Mouse (Mus musculus): Measurements from ENCODE around the gene Srbd1. TPM values are rescaled to one million over a fixed set of nuclear protein-coding genes. Genes with fewer than 3 reads are reported as not detected.

Gene Srbd1
- polyA plus RNA-seq, 1 experiment from 2014 or later = 13.3 TPM

- Histone ChIP-seq H3K9ac (ENCODE audit: low read depth, low read length) (no peak overlapping the region), H3K9me3 (ENCODE audit: control insufficient read depth, low read length) (no peaks in the 10 kb centered on the region), H3K4me3 (ENCODE audit: low read length) (no peak overlapping the region), H3K27ac (ENCODE audit: low read depth, low read length) (no peak overlapping the region), H3K36me3 (ENCODE audit: control insufficient read depth, insufficient read depth, low read length) (no peaks in the 10 kb centered on the region), H3K27me3 (replicated peaks; ENCODE audit: control insufficient read depth, insufficient read depth, low read length) (no peaks in the 10 kb centered on the region), H3K4me2 (ENCODE audit: low read length) (no peak overlapping the region), H3K4me1 (ENCODE audit: control insufficient read depth, insufficient read depth, low read depth, low read length) (no peaks in the 10 kb centered on the region; the same call in 1 of the 2 replicates)
- no peak for ATAC-seq
- WGBS = 91% methylated on average over 8 of the region's 8 CpGs
These were observed 170.4 kb downstream of the Srbd1 start for GRCm38 (mm10) chr17:85974591-85974990.

DNA sequence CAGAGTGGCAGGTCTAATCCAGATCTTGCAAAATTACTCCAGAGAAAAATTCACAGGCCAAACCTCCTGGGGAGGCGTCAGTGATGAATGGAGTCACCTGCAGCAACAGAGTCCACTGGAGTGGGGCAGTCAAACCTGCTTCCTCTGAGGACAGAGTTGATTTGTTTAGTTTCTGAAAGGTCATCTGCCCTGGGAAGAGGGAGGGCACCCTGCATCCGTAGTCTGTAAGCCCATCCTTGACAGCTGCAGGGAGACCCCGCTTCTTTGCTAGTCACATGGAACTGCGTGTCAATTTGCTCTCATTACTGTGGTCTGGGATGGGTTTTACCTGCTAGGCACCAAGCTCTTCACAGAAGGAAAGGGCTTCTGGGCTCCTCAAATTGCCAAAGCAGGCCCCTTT lies 173.9 kb downstream of the Srbd1 start:
- no peak overlapping the region for H3K4me2 ChIP-seq (ENCODE audit: low read length)
- no peak for ATAC-seq
- no peak overlapping the region for H3K27ac ChIP-seq (ENCODE audit: low read depth, low read length)
- H3K36me3 ChIP-seq (ENCODE audit: control insufficient read depth, insufficient read depth, low read length) = no peaks in the 10 kb centered on the region
- WGBS = 46% methylated on average over 4 of the region's 4 CpGs
- no peaks in the 10 kb centered on the region; the same call in 1 of the 2 replicates for H3K4me1 ChIP-seq (ENCODE audit: control insufficient read depth, insufficient read depth, low read depth, low read length)
- no peaks in the 10 kb centered on the region for H3K27me3 ChIP-seq (replicated peaks; ENCODE audit: control insufficient read depth, insufficient read depth, low read length)
- no peak overlapping the region for H3K9ac ChIP-seq (ENCODE audit: low read depth, low read length)
- H3K4me3 ChIP-seq (ENCODE audit: low read length) = no peak overlapping the region
- H3K9me3 ChIP-seq (ENCODE audit: control insufficient read depth, low read length) = no peaks in the 10 kb centered on the region

- no peaks in the 10 kb centered on the region for H3K27me3 ChIP-seq (replicated peaks; ENCODE audit: control insufficient read depth, insufficient read depth, low read length)
- H3K9ac ChIP-seq (ENCODE audit: low read depth, low read length) = no peak overlapping the region
- no peak for ATAC-seq
- H3K4me2 ChIP-seq (ENCODE audit: low read length) = no peak overlapping the region
- no peak overlapping the region for H3K4me3 ChIP-seq (ENCODE audit: low read length)
- H3K36me3 ChIP-seq (ENCODE audit: control insufficient read depth, insufficient read depth, low read length) = no peaks in the 10 kb centered on the region
- no peaks in the 10 kb centered on the region for H3K9me3 ChIP-seq (ENCODE audit: control insufficient read depth, low read length)
- H3K4me1 ChIP-seq (ENCODE audit: control insufficient read depth, insufficient read depth, low read depth, low read length) = peaks cover 2% of the 10 kb centered on the region; the same call in 1 of the 2 replicates
- no peak overlapping the region for H3K27ac ChIP-seq (ENCODE audit: low read depth, low read length)
- WGBS = 74% methylated on average over 6 of the region's 6 CpGs
These were observed 183.3 kb downstream of the Srbd1 start for GRCm38 (mm10) chr17:85961653-85962052.

DNA sequence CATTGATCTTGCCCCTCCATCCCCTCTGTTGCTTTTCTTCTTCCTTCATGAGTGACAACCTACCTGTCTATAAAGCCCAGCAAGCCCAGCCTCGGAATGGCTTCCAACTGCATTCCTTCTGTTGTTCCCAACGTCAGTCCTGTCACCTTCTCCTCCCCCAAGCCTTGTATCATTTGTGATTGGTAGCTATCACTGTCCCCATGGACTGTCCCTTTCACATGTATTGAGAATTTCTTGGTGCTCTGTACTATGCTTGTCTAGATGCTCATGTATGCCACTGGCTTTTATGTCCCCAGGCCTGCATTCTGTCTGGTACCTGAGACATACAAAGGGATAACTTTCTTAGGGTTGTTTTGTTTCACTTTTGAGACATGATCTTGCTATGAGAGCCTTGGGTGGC lies 193.2 kb downstream of the Srbd1 start:
- H3K9me3 ChIP-seq (ENCODE audit: control insufficient read depth, low read length) = no peaks in the 10 kb centered on the region
- H3K4me3 ChIP-seq (ENCODE audit: low read length) = no peak overlapping the region
- no peak for ATAC-seq
- WGBS = 71% methylated on average over 2 of the region's 2 CpGs
- H3K4me2 ChIP-seq (ENCODE audit: low read length) = no peak overlapping the region
- peaks cover 5% of the 10 kb centered on the region; the same call in 1 of the 2 replicates for H3K4me1 ChIP-seq (ENCODE audit: control insufficient read depth, insufficient read depth, low read depth, low read length)
- no peaks in the 10 kb centered on the region for H3K27me3 ChIP-seq (replicated peaks; ENCODE audit: control insufficient read depth, insufficient read depth, low read length)
- no peaks in the 10 kb centered on the region for H3K36me3 ChIP-seq (ENCODE audit: control insufficient read depth, insufficient read depth, low read length)
- H3K27ac ChIP-seq (ENCODE audit: low read depth, low read length) = no peak overlapping the region
- H3K9ac ChIP-seq (ENCODE audit: low read depth, low read length) = no peak overlapping the region

GRCm38 (mm10) chr17:85949919-85950505 lies 195.0 kb downstream of the Srbd1 start:
- no peak overlapping the region for H3K4me3 ChIP-seq (ENCODE audit: low read length)
- no peak overlapping the region for H3K4me2 ChIP-seq (ENCODE audit: low read length)
- H3K27me3 ChIP-seq (replicated peaks; ENCODE audit: control insufficient read depth, insufficient read depth, low read length) = no peaks in the 10 kb centered on the region
- no peak overlapping the region for H3K27ac ChIP-seq (ENCODE audit: low read depth, low read length)
- H3K9me3 ChIP-seq (ENCODE audit: control insufficient read depth, low read length) = no peaks in the 10 kb centered on the region
- WGBS = 14% methylated on average over 14 of the region's 14 CpGs
- H3K4me1 ChIP-seq (ENCODE audit: control insufficient read depth, insufficient read depth, low read depth, low read length) = peaks cover 5% of the 10 kb centered on the region; the same call in 1 of the 2 replicates
- H3K9ac ChIP-seq (ENCODE audit: low read depth, low read length) = no peak overlapping the region
- peak; percentile 69 for ATAC-seq
- no peaks in the 10 kb centered on the region for H3K36me3 ChIP-seq (ENCODE audit: control insufficient read depth, insufficient read depth, low read length)

DNA sequence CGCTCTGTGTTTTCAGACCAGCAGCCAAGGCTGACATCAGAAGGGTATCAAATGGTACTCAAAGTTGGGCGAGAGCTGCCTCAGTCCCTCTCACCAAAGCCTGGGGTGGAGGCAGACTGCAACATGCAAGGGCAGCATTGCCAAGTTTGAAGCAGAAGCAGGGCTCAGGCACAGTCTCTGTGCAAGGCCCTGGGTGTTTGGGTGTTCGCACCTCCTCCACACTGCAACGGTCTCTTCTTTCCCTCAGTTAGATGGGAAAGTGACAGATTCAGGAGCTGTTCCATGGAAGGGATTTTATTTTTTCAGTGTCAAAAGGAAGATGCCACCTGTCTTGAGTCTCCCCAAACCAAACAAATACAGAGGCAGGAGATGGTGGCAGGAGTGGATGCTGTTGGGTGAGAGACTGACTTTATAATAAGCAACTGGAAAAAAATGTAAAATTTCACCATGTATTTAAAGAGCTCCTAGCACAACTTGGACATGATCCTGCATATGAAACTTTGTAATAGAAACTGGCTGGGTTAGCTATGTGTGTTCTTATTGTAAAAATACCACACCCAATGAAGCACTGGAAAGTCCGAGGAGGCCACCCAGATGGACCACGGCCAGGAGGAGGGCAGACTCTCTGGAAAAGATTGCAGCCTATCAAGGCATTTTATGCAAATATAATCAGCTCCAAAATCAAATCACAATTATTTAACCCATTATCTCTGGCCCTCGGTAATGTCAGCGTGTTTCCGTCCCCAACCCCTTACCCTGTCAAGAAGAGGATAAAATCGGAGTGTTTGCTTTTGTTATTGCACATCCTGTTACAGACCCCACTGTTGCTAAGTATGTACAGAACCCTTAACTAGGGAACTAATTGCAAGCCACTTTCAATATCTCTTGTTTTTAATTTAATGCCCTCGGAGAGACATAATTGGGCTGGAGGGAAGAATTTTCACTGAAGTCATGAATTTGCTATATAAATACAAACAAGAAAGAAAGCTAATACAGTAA lies 195.8 kb downstream of the Srbd1 start:
- no peak for ATAC-seq
- Histone ChIP-seq H3K4me2 (ENCODE audit: low read length) (no peak overlapping the region), H3K4me3 (ENCODE audit: low read length) (no peak overlapping the region), H3K9me3 (ENCODE audit: control insufficient read depth, low read length) (no peaks in the 10 kb centered on the region), H3K27ac (ENCODE audit: low read depth, low read length) (no peak overlapping the region), H3K36me3 (ENCODE audit: control insufficient read depth, insufficient read depth, low read length) (no peaks in the 10 kb centered on the region), H3K9ac (ENCODE audit: low read depth, low read length) (no peak overlapping the region), H3K4me1 (ENCODE audit: control insufficient read depth, insufficient read depth, low read depth, low read length) (peaks cover 5% of the 10 kb centered on the region; the same call in 1 of the 2 replicates), H3K27me3 (replicated peaks; ENCODE audit: control insufficient read depth, insufficient read depth, low read length) (no peaks in the 10 kb centered on the region)
- WGBS = 59% methylated on average over 11 of the region's 11 CpGs

GRCm38 (mm10) chr17:85944726-85945125 lies 200.2 kb downstream of the Srbd1 start:
- Histone ChIP-seq H3K4me2 (ENCODE audit: low read length) (no peak overlapping the region), H3K27me3 (replicated peaks; ENCODE audit: control insufficient read depth, insufficient read depth, low read length) (no peaks in the 10 kb centered on the region), H3K4me1 (ENCODE audit: control insufficient read depth, insufficient read depth, low read depth, low read length) (no peaks in the 10 kb centered on the region; the same call in 1 of the 2 replicates), H3K27ac (ENCODE audit: low read depth, low read length) (no peak overlapping the region), H3K4me3 (ENCODE audit: low read length) (no peak overlapping the region), H3K9me3 (ENCODE audit: control insufficient read depth, low read length) (no peaks in the 10 kb centered on the region), H3K9ac (ENCODE audit: low read depth, low read length) (no peak overlapping the region), H3K36me3 (ENCODE audit: control insufficient read depth, insufficient read depth, low read length) (no peaks in the 10 kb centered on the region)
- 90% methylated on average over 4 of the region's 4 CpGs for WGBS
- ATAC-seq = no peak

- 54% methylated on average over 12 of the region's 12 CpGs for WGBS
- H3K9me3 ChIP-seq (ENCODE audit: control insufficient read depth, low read length) = no peaks in the 10 kb centered on the region
- H3K27me3 ChIP-seq (replicated peaks; ENCODE audit: control insufficient read depth, insufficient read depth, low read length) = no peaks in the 10 kb centered on the region
- no peak overlapping the region for H3K9ac ChIP-seq (ENCODE audit: low read depth, low read length)
- H3K36me3 ChIP-seq (ENCODE audit: control insufficient read depth, insufficient read depth, low read length) = no peaks in the 10 kb centered on the region
- ATAC-seq = peak; percentile 73; the same call in 1 of the 2 replicates
- H3K4me1 ChIP-seq (ENCODE audit: control insufficient read depth, insufficient read depth, low read depth, low read length) = no peaks in the 10 kb centered on the region; the same call in 1 of the 2 replicates
- H3K27ac ChIP-seq (ENCODE audit: low read depth, low read length) = no peak overlapping the region
- H3K4me3 ChIP-seq (ENCODE audit: low read length) = no peak overlapping the region
- no peak overlapping the region for H3K4me2 ChIP-seq (ENCODE audit: low read length)
These were observed 200.9 kb downstream of the Srbd1 start for GRCm38 (mm10) chr17:85943994-85944640.
